Comparison of ENCODE assay signal across 26 mouse cellular contexts in the genomic region with DNA sequence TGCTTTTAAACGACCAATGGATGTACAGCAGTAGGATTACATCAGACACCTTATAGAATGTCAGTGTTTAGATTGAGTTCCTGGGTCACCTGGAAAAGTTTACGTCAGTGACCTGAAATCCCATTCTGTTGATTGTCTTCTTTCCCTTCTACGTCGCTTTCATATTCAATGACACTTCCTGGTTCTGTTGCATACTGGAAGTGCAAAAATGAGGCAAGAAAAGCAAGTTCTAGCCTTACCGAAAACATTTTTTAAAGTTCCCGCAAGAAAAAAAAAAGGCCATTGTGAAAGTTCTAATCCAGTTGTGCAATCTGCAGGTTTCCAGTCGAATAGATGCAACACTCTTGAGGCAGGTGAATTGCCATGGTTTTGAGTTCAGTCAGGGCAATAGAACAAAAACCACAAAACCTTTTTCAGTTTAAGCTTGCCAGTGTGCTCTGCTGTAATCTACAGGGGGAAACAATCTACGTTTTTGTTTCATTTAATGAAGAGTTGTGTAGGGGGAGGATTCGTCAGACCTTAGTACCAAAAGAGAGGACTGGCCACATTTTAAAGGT. TPM values are rescaled to one million over a fixed set of nuclear protein-coding genes. Genes with fewer than 3 reads are reported as not detected.
DNase-seq lines count a peak whose midpoint lies in the region; ATAC-seq and TF ChIP-seq lines count a peak whose summit lies in the region.
"Had no signal": no experiment of that assay in that cellular context is flagged by ENCODE, and none has a peak within 500 bp of the region (broad histone marks: within the 10 kb centered on the region; RNA-seq: fewer than 3 reads in every experiment).

No protein-coding gene starts in this region.

- WGBS in lung, postnatal 0 days: 64% methylated on average over 9 of the region's 9 CpGs

- H3K9me3 ChIP-seq in lung, postnatal 0 days (ENCODE audit: low read length): no peaks in the 10 kb centered on the region
- H3K9me3 ChIP-seq: forebrain, embryonic 10.5 days; forebrain, embryonic 13.5 days; heart, embryonic 10.5 days; heart, embryonic 13.5 days; hindbrain, embryonic 10.5 days; hindbrain, embryonic 13.5 days had no signal

- no peak for TF ChIP-seq EP300 in lung, postnatal 0 days (IDR thresholded peaks at IDR 0.05)

- H3K36me3 ChIP-seq in lung, postnatal 0 days (ENCODE audit: insufficient read depth, low read length): no peaks in the 10 kb centered on the region
- H3K36me3 ChIP-seq: forebrain, embryonic 10.5 days; heart, embryonic 10.5 days; heart, embryonic 13.5 days; hindbrain, embryonic 10.5 days; hindbrain, embryonic 13.5 days had no signal

- no peak overlapping the region for H3K27ac ChIP-seq in lung, postnatal 0 days (ENCODE audit: low read length)
- H3K27ac ChIP-seq: forebrain, embryonic 10.5 days; forebrain, embryonic 13.5 days; gastrocnemius, adult 2 months; heart, adult 2 months; heart, embryonic 10.5 days; heart, embryonic 13.5 days; hindbrain, embryonic 10.5 days; hindbrain, embryonic 13.5 days had no signal

- peak; percentile 58 for DNase-seq in heart, adult 11 months
- DNase-seq in heart, postnatal 4 days: no peak
- DNase-seq in lung, postnatal 25 days (ENCODE audit: low spot score): peak; percentile 8
- DNase-seq in lung, postnatal 0 days (ENCODE audit: low spot score): no peak
- no peak for DNase-seq in embryo, embryonic 11 days
- DNase-seq: adrenal gland, postnatal 10 days; adrenal gland, postnatal 36 days; cerebellum, adult 11 months; cerebellum, adult 2 months; cerebellum, adult 9-11 months; cerebellum, postnatal 25 days; gastrocnemius, adult 2 months; gastrocnemius, postnatal 14 days; heart, adult 2 months; heart, postnatal 14 days had no signal

- H3K4me1 ChIP-seq in lung, postnatal 0 days (ENCODE audit: insufficient read depth, low read depth, low read length): no peaks in the 10 kb centered on the region
- H3K4me1 ChIP-seq: forebrain, embryonic 10.5 days; forebrain, embryonic 13.5 days; heart, embryonic 10.5 days; heart, embryonic 13.5 days; hindbrain, embryonic 10.5 days; hindbrain, embryonic 13.5 days had no signal

- H3K27me3 ChIP-seq in lung, postnatal 0 days (replicated peaks; ENCODE audit: insufficient read depth, low read length): no peaks in the 10 kb centered on the region
- H3K27me3 ChIP-seq: forebrain, embryonic 13.5 days; heart, embryonic 13.5 days; hindbrain, embryonic 13.5 days had no signal

- H3K4me2 ChIP-seq in lung, postnatal 0 days (replicated peaks; ENCODE audit: low read depth, low read length): no peak overlapping the region
- H3K4me2 ChIP-seq: forebrain, embryonic 13.5 days; heart, embryonic 13.5 days; hindbrain, embryonic 13.5 days had no signal

- no peak for ATAC-seq in lung, postnatal 0 days
- peak; percentile 42 to 72; a peak in 2 of 4 replicates for ATAC-seq in hematopoietic stem cell, adult 5-6 weeks (replicated peaks in 1 of 2; ENCODE audit: insufficient read depth in 1 of 2, low FRiP score in 2 of 2, low TSS enrichment in 1 of 2, low read depth in 1 of 2, poor library complexity in 2 of 2, severe bottlenecking in 2 of 2)
- ATAC-seq in neutrophil, adult 5-6 weeks (ENCODE audit: extremely low read depth, insufficient number of reproducible peaks, low FRiP score, poor library complexity, severe bottlenecking): peak; percentile 65
- ATAC-seq in activated CD4-positive, CD25-positive, alpha-beta regulatory T cell, adult 4 months: no peak
- ATAC-seq: forebrain, embryonic 13.5 days; forebrain, embryonic 16.5 days; hindbrain, embryonic 16.5 days had no signal

- no peak overlapping the region for H3K9ac ChIP-seq in lung, postnatal 0 days (replicated peaks; ENCODE audit: low read depth)
- H3K9ac ChIP-seq: forebrain, embryonic 13.5 days; heart, embryonic 13.5 days; hindbrain, embryonic 13.5 days had no signal

- no peak for TF ChIP-seq CTCF in lung, postnatal 0 days (IDR thresholded peaks at IDR 0.05)

- no peak overlapping the region for H3K4me3 ChIP-seq in lung, postnatal 0 days (ENCODE audit: low read depth, low read length)
- H3K4me3 ChIP-seq: forebrain, embryonic 10.5 days; forebrain, embryonic 13.5 days; gastrocnemius, adult 2 months; heart, adult 2 months; heart, embryonic 10.5 days; heart, embryonic 13.5 days; hindbrain, embryonic 10.5 days; hindbrain, embryonic 13.5 days had no signal

RNA-seq across cellular contexts. Expression of a gene that starts 35.7 kb away (rescaled TPM):
- 10 to 100 TPM; 23.8 to 33.4 TPM for total RNA-seq in heart, postnatal 4 days (2021)
- 2.2 and 2.4 TPM in 2 replicates for polyA plus RNA-seq in lung, postnatal 0 days (2015; fragmentation: Nextera tagmentation; extraction: Ambion mirVana)
- total RNA-seq in hematopoietic stem cell, adult 5-6 weeks (2017): 1.6 and 1.9 TPM in 2 replicates
- total RNA-seq in neutrophil, adult 5-6 weeks (2017): 68.8 and 69.0 TPM in 2 replicates
- polyA plus RNA-seq in activated CD4-positive, CD25-positive, alpha-beta regulatory T cell, adult 4 months (2017; shearing (Covaris generic)): under 1 TPM in 1 of 2 experiments, not detected in 1; 0.09 TPM

Comparison
In these comparisons a context has a peak if more than half of its experiments do, and no peak if none do; other contexts are left out.
1. DNase-seq: peak in heart, adult 11 months (single experiment) and lung, postnatal 25 days (single experiment); none in heart, postnatal 4 days (single experiment), lung, postnatal 0 days (single experiment) and embryo, embryonic 11 days (single experiment).
2. ATAC-seq: peak in hematopoietic stem cell, adult 5-6 weeks (2 of 2) and neutrophil, adult 5-6 weeks (single experiment); none in lung, postnatal 0 days (single experiment) and activated CD4-positive, CD25-positive, alpha-beta regulatory T cell, adult 4 months (single experiment).